Mouse (Mus musculus) heart, adult 2 months (tissue): ENCODE measurements at regions not wholly inside any gene's neighbourhood (a gene's known extent, or its start where the extent isn't known, plus 50 kb on each side); places are given as distances from the start of the nearest gene placed in this dataset.

ENCODE experiments used
- DNase-seq, 2 experiments: peaks; one replicate each; pipeline ENCODE4 v3.0.0; 2021
- H3K27ac ChIP-seq: fragments of 200-600 bp; 2 replicates; pipeline ENCODE4 v1.8.1; 2022
- H3K27me3 ChIP-seq: fragments of 200-500 bp; 2 replicates; pipeline ENCODE4 v1.6.1; 2012; ENCODE audit warnings: mild to moderate bottlenecking, low read length, inconsistent platforms, mixed read lengths; ENCODE audit not compliant: control insufficient read depth, insufficient read depth
- H3K36me3 ChIP-seq: fragments of 200-500 bp; 2 replicates; pipeline ENCODE4 v1.6.1; 2012; ENCODE audit warnings: low read length, inconsistent platforms; ENCODE audit not compliant: control insufficient read depth, insufficient read depth
- H3K4me1 ChIP-seq: fragments of 200-500 bp; 2 replicates; pipeline ENCODE4 v1.6.1; 2011; ENCODE audit warnings: low read length; ENCODE audit not compliant: control insufficient read depth, insufficient read depth
- H3K4me3 ChIP-seq: fragments of 200-600 bp; 2 replicates; pipeline ENCODE4 v1.8.1; 2022
- H3K79me2 ChIP-seq: fragments of 200-500 bp; replicated peaks from 2 replicates; pipeline ENCODE4 v1.6.1; 2012; ENCODE audit warnings: mild to moderate bottlenecking, inconsistent platforms, low read length, moderate library complexity, mixed read lengths; ENCODE audit not compliant: control insufficient read depth, insufficient read depth
- H3K9ac ChIP-seq: fragments of 200-500 bp; 2 replicates; pipeline ENCODE4 v1.6.1; 2012; ENCODE audit warnings: low read depth, mild to moderate bottlenecking, control low read depth, inconsistent platforms, low read length, mixed read lengths
- CTCF ChIP-seq: fragments of 200-600 bp; IDR thresholded peaks from 2 replicates; pipeline ENCODE4 v1.8.1; 2022; ENCODE audit warnings: antibody characterized with exemption, mild to moderate bottlenecking, moderate library complexity
- EP300 ChIP-seq: fragments of 200-500 bp; IDR thresholded peaks from 2 replicates; pipeline ENCODE4 v1.6.1; 2011; ENCODE audit warnings: low read depth, low read length, control low read depth; ENCODE audit not compliant: insufficient read depth
- POLR2A ChIP-seq: fragments of 200-500 bp; IDR thresholded peaks from 2 replicates; pipeline ENCODE4 v1.6.1; 2011; ENCODE audit warnings: mild to moderate bottlenecking, low read depth, low read length, control low read depth; ENCODE audit not compliant: insufficient read depth
- WGBS: fragments of 180-500 bp; shearing (Covaris S2); methylation state at CpG from one replicate; pipeline ENCODE4 v1.1.7; 2018; 5-methylcytosine and 5-hydroxymethylcytosine counted together
- intact Hi-C: fragments of 180-260 bp; cut with DNase I; formaldehyde crosslinking; loops from one replicate; pipeline ENCODE4 v1.15.1; 2025
- microRNA-seq, 2 experiments: library from miRNA; unstranded; fragments of <30 nt; microRNA quantifications; one replicate each; pipeline ENCODE4 v1.2.0; 2021

GRCm38 (mm10) chr4:137117471-137118331 lies 69.1 kb upstream of the Zbtb40 start:
- no peak for TF ChIP-seq POLR2A
- TF ChIP-seq EP300, result no peak
- TF ChIP-seq CTCF, result no peak
- Histone ChIP-seq H3K4me1 (no peaks in the 10 kb centered on the region), H3K4me3 (no peak overlapping the region), H3K27me3 (no peaks in the 10 kb centered on the region), H3K27ac (no peak overlapping the region), H3K79me2 (no peaks in the 10 kb centered on the region), H3K9ac (no peak overlapping the region), H3K36me3 (no peaks in the 10 kb centered on the region)
- DNase-seq, result peak; percentile 19 to 40
- WGBS, result 5% methylated on average over 26 of the region's 27 CpGs
- intact Hi-C loops, result no loop called here

- Histone ChIP-seq H3K27ac (no peak overlapping the region), H3K36me3 (no peaks in the 10 kb centered on the region), H3K9ac (no peak overlapping the region), H3K27me3 (no peaks in the 10 kb centered on the region), H3K4me1 (no peaks in the 10 kb centered on the region), H3K4me3 (no peak overlapping the region), H3K79me2 (no peaks in the 10 kb centered on the region)
- TF ChIP-seq POLR2A, result no peak
- no peak for TF ChIP-seq EP300
- no peak for TF ChIP-seq CTCF
- DNase-seq, result no peak
- whole genome bisulfite sequencing, result 88% methylated on average over 14 of the region's 14 CpGs
- intact Hi-C loops, result no loop called here
Observed at GRCm38 (mm10) chr4:137115062-137115461, 66.5 kb upstream of the Zbtb40 start.

- TF ChIP-seq CTCF (no peak), POLR2A (no peak), EP300 (no peak)
- H3K4me1 ChIP-seq, result no peaks in the 10 kb centered on the region
- DNase-seq, result no peak
- H3K27ac ChIP-seq, result no peak overlapping the region
- WGBS, result 69% methylated on average over 10 of the region's 10 CpGs
- intact Hi-C loops, result no loop called here
- H3K9ac ChIP-seq, result no peak overlapping the region
- no peaks in the 10 kb centered on the region for H3K27me3 ChIP-seq
- H3K36me3 ChIP-seq, result no peaks in the 10 kb centered on the region
- H3K79me2 ChIP-seq, result no peaks in the 10 kb centered on the region
- H3K4me3 ChIP-seq, result no peak overlapping the region
Observed at GRCm38 (mm10) chr4:137110276-137110675, 61.7 kb upstream of the Zbtb40 start.

GRCm38 (mm10) chr4:137104447-137105044 lies 55.9 kb upstream of the Zbtb40 start:
- no peak overlapping the region for H3K4me3 ChIP-seq
- 75% methylated on average over 10 of the region's 10 CpGs for WGBS
- no peaks in the 10 kb centered on the region; the same call in 1 of the 2 replicates for H3K27me3 ChIP-seq
- no peaks in the 10 kb centered on the region for H3K4me1 ChIP-seq
- no peak overlapping the region for H3K27ac ChIP-seq
- no peaks in the 10 kb centered on the region for H3K36me3 ChIP-seq
- no peaks in the 10 kb centered on the region for H3K79me2 ChIP-seq
- intact Hi-C loops, result no loop called here
- TF ChIP-seq EP300 (no peak), CTCF (no peak), POLR2A (no peak)
- H3K9ac ChIP-seq, result no peak overlapping the region
- no peak for DNase-seq

GRCm38 (mm10) chr4:137101169-137101568 lies 52.6 kb upstream of the Zbtb40 start:
- Histone ChIP-seq H3K4me1 (no peaks in the 10 kb centered on the region), H3K27ac (no peak overlapping the region), H3K4me3 (no peak overlapping the region), H3K79me2 (no peaks in the 10 kb centered on the region), H3K36me3 (no peaks in the 10 kb centered on the region), H3K9ac (no peak overlapping the region), H3K27me3 (no peaks in the 10 kb centered on the region; the same call in 1 of the 2 replicates)
- intact Hi-C loops, result no loop called here
- WGBS, result 80% methylated on average over 12 of the region's 12 CpGs
- TF ChIP-seq CTCF, result no peak
- no peak for TF ChIP-seq POLR2A
- no peak for TF ChIP-seq EP300
- DNase-seq, result no peak

GRCm38 (mm10) chr4:137100756-137101155 lies 52.2 kb upstream of the Zbtb40 start:
- H3K4me1 ChIP-seq, result no peaks in the 10 kb centered on the region
- no peak for TF ChIP-seq POLR2A
- TF ChIP-seq EP300, result no peak
- no peak for TF ChIP-seq CTCF
- H3K4me3 ChIP-seq, result no peak overlapping the region
- intact Hi-C loops, result no loop called here
- H3K36me3 ChIP-seq, result no peaks in the 10 kb centered on the region
- H3K79me2 ChIP-seq, result no peaks in the 10 kb centered on the region
- WGBS, result 85% methylated on average over 4 of the region's 4 CpGs
- H3K27me3 ChIP-seq, result no peaks in the 10 kb centered on the region; the same call in 1 of the 2 replicates
- H3K27ac ChIP-seq, result no peak overlapping the region
- no peak for DNase-seq
- no peak overlapping the region for H3K9ac ChIP-seq

Small RNA genes in the stretch of these regions (microRNA-seq; reads per million reads assigned to microRNA genes)
- gene Gm23263 (0 reads per million in 2 experiments), gene Gm25399 (0 reads per million in 2 experiments)
